Mouse (Mus musculus) natural killer cell, adult 2 months (primary cell): ENCODE results near the gene Gm30191.
"Not testable (repeated sequence)": the region's sequence is repeated elsewhere in the genome, so short reads cannot be mapped to it uniquely, and the experiment has no call there.

Experiments
- DNase-seq, 2 experiments: peaks; one replicate each; pipeline ENCODE4 v3.0.0; 2022; ENCODE audit warnings: low spot score in 2 of 2

The Gm30191 gene

DNA sequence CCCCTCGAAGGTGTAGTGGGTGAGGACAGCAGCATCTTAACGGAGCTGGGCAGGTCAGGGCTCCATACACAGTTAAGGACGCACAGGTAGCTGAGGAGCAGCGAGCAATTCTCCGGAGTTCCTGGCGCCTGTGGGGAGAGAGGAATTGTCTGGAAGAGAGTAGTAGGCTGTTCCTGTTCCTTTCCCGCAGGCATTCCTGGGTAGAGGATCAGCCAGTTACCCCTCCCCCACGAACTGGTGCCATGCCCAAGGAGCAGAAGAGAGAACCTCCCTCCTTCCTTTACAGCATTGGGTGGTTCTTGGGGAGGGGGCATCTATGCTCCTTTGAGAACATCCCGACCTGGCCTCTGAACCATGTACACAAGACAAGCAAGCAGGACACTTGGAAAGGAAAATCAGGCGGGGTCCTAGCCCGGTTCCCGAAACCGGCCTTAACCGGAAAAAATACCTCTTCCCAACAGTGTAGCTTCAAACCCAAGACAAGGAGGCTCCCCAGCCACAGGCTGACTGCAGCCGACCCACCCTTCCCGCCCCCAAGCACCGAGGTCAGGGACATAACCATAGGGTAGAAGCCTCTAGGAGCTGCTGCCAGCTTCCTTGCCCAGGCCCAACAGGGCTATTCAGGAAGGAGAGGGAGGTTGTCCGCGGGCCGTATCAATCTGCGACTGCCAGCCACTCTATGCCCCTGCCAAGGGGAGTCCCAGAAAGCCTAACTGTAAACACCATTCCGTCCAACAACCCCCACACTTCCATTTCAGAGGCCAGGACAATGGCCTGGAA is 5.6 kb downstream of the Gm30191 start:
- no peak for DNase-seq

DNA sequence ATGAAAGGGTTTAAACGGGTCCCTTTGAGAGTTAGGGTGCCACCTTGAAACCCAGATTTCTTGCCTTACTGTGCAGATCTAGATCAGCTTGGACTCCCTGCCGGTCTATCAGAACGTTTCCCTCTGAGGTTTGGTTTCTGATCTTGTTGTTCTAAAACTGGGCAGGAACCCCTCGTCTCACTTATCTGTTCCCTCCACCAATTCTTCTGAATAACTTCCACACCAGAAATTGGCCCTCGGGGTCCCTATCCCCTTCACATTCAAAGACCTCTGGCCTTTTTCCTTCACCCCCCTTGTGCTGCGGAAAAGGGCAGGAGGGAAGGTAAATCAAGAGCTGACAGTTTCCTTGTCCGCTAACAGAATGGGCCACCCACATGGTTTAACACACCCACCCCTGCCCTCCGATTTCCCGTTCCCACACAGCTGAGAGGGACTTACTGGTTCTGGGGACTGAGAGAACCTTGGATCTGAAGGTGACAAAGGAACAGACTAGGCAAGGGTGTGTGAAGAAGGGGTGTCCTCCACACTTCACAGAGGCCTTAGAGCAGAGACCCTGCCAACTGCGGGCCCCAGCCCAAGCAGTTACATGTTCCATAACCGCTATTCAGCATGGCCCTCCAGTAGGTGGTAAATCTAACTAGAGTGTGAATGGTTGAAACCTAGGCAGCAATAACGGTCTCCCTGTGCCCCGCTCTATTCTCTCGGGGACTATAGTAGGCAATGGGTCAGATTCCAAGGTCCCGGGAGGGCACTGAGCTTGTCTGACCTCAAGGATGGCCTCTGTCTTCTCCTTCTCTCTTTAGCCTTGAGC is 6.4 kb downstream of the Gm30191 start:
- DNase-seq = no peak

DNA sequence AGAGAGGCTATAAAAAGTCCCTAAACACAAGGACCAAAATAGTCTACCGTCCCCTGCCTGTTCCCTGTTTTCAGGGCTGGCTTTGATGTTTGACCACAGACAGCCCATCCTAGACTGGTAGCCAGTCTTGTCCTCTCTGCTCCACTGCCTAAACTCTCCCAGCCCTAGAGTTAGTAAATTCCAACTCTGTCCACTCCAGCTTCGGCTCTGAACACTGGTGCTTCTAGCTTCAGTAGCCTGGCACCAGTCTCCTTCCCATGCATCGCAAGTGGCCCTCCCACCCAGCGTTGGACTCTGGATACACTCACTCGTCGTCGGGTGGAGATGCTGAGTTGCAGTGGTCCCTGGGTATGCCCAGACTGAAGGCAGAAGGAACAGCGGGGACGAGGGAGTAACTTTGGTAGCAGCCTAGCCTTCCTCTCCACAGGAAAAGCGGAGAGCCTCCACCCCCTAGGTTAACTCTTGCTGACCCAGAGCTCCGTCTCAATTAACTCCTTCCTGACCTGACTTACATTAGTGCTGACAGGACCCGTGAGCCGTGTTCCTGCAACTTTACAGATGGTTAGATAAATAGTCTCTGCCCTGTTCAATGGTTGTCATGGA is 7.1 kb downstream of the Gm30191 start, which contains the start of gene Grrp1:
TSS of gene Grrp1 (minus strand) at position 385 of the 603 bp plus-strand sequence.
- no peak for DNase-seq

DNA sequence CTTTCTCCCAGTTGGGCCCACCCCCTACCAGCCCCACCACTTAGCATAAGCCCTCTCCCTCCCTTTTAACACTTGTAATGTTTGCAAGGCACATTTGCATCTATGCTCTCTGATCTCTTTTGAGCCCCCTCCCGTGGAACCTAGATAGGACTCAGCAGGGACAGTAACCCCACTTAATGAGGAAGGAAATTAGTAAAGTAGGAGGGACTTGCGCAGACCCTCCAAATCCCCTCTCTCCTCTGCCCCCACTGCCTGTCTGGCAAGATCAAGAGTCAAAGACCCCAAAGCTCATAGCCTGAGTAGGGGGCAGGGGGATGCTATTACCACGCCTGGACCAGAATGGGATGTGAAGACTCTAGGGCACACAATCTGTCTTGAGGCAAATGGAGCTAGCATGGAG is 8.1 kb downstream of the Gm30191 start:
- no peak for DNase-seq

DNA sequence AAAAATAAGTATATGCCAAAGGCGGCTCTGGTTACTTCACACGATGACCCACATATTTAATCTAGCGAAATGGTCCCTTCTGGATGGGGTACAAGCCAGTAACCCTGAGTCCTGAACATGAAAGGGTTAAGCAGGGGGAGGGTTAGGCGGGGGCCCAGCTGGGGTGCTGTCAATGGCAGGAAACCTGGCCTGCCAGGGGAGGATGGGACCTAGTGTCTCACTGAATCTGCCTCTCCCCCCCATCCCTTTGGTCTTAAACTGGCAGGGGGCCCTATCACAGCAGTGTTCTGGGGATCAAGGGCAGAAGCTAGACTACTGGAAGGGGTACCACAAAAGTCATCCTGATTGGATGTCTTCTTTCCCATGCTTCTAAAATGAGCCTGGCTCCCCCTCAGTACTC is 9.1 kb downstream of the Gm30191 start:
- no peak for DNase-seq

DNA sequence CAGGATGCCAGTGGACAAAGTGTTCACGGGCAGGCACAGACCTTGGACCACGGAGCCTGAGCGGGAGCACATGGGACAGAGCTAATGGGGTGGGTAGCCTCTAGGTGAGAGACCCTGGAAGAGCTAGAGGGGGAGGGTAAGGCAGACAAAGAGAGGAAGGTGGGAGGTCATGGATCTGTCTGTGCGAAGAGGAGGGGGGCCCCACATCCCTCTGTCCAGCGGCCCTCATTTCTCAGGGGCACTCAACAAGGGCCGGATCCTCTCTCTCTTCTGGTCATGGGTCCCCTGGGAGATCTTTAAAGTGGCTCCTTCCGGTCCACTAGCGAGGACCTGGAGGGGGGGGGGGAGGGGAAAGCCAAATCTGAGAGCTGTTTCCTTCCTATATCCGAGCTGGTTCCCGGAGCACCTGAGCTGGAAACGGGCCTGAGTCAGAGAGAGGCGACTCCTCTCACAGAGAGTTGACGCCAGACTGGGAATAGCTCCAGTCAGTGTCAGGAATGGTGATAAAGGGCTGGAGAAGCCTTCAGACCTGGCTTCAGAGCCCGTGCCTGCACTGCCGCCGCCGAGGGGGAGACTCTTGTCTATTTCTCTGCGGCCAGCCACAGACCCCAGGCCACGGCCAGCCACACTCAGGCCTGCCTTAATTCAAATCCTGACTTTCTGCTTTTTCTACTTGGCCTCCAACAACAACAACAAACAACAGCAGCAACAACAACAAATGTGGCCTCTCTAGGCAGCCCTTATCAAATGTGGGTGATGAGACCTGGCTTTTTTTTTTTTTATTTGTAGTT is 9.9 kb downstream of the Gm30191 start:
- DNase-seq = no peak

DNA sequence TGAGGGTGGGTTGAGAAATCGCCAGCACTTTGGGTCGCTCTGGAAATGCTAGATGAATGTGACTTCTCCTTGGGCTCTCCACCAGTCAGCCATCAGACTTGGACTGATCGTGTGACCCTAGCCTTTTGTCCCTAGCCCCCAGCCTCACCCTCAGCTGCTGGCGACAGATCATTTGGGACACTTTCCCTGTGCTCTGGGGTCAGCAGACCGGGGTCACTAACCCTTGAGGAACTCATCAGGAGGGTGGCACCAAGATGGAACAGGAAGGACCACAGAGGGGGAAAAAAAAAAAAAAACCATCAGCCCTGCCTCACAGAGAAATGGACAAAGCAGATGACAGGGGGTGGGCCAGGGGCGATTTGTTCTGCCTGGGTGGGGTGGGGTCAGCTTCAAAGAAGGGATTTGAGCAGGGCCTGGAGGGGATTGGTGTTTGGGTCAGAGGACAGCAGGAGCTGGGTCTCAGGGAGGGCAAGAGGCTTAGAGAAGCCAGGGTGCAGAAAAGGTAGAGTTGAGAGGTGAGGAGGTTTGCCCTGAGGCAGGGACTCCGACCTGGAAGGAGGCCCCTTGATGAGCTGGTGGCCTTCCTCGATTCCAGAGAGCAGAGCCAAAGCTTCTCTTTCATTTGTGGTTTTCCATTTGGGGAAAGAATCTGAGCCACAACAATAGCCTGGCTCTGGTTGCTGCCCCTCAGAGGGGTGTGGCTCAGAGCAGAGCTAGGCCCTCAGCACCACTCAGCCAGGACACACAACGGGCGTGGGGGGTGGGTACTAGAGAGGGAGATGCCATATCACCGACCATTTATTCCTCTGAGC is 10.7 kb downstream of the Gm30191 start:
- no peak for DNase-seq

DNA sequence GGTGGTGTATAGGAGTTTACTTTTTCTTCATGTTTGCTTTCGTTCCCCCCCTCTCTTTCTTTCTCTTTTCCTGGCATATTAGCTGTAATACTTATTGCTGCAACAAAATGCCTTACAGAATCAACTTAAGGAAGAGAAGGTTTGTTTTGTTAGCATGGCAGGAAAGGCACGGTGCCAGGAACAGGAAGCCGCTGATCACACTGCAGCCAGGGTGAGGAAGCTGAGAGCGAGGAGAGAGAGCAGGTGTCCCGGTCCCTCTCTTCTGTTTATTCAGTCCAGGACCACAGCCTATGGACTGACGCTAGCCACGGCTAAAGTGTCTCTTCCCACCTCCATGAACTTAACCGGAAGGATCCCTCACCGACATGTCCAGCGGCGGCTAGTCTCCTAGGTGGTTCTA is 11.6 kb downstream of the Gm30191 start:
- DNase-seq = no peak

DNA sequence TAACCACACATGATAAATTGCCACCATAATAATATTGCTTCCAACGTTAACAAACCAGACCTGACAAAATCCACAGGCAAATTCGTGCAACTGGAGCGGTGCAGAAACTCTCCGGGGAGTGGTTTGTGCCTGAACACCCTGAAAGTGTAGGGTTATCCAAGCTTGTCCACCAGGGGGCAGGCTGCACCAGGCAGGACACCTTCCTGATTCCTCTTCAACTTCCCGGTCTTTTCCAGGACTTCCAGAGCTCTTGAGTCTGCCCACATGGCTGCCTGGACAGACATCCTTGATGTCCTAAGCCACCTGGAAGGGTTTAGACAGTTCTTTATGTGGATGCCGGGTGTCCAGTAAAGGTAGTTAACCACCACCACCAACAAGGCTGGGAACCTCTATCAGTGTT is 16.5 kb downstream of the Gm30191 start:
- no peak for DNase-seq

DNA sequence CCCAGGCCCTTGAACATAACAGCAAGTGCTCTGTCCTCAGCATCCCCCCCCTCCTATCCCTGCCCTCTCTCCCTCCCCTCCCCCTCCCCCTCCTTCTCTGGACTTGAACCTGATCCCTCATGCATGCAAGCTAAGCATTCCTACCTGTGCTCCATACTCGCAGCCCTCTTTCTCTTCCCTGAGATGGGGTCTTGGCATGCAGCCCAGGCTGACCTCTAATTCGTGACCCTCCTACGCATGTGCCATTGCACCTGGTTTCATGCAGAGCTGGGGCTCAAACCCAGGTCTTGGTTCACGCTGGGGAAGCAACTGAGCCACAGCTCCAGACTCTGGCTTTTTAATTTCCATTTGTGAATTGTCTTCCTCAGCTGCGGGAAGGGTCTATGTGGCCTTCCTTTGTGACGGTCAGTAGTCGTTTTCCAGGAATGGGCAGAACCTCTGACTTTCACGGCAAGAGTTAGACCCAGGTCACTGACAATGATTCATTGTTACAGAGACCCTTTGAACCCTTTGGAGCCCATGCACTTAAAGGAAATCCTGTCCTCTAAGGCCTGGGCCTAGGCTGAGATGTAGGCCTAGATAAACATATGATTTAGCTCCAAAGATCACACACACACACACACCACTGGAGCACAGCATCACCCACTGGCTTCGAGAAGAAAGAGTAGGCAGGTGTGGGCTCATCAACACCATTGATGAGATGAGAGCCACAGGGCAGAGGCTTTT is 19.3 kb downstream of the Gm30191 start:
- DNase-seq = no peak

DNA sequence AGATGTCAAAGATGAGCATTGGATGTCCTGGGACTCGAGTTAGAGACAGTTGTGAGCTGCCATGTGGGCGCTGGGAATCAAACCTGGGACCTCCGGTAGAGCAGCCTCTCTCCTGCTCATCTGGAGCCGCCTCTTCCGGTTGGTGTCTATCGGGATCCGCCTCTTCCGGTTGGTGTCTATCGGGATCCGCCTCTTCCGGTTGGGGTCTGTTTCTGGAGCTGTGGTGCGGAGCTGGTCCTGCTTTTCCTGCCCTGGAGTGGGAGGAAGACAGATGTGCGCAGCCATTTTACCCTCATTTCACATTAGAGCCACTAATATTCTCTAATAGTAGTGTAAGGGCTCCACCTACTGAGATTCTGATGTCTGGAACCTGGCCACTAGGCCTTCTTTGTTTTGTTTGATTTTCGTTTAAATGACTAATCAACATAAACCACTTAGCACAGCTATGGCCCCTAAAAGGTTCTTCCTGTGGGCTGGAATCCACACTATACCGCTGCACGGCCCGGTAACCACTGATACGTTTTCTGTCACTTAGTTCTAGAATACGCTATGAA is 21.4 kb downstream of the Gm30191 start:
- DNase-seq = no peak

DNA sequence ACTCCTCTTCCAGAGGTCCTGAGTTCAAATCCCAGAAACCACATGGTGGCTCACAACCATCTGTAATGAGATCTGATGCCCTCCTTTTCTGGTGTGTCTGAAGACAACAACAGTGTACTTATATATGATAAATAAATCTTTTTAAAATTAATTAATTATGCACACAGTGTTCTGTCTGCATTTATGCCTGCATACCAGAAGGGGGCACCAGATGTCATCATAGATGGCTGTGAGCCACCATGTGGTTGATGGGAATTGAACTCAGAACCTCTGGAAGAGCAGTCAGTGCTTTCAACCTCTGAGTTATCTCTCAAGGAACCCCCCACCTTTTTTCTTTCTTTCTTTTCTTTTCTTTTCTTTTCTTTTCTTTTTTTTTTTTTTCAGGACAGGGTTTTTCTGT is 22.9 kb downstream of the Gm30191 start:
- DNase-seq = not testable (repeated sequence)

DNA sequence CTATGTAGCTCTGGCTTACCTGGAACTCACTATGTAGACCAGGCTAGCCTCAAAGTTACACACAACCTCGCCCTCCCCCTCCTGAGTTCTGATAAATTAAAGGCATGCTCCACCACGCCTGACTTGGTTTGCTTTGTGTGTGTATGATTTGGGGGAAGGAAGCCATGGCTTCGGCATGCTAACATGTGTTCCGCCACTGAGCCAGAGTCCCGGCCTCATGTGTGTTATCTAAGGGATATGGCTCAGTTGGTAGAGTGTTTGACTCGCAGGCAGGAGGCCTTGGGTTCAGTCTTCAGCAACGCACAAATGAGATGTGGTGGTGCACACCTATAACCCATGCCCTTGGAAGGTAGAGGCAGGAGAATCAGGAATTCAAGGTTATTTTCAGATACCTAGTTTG is 25.2 kb downstream of the Gm30191 start:
- DNase-seq = no peak

DNA sequence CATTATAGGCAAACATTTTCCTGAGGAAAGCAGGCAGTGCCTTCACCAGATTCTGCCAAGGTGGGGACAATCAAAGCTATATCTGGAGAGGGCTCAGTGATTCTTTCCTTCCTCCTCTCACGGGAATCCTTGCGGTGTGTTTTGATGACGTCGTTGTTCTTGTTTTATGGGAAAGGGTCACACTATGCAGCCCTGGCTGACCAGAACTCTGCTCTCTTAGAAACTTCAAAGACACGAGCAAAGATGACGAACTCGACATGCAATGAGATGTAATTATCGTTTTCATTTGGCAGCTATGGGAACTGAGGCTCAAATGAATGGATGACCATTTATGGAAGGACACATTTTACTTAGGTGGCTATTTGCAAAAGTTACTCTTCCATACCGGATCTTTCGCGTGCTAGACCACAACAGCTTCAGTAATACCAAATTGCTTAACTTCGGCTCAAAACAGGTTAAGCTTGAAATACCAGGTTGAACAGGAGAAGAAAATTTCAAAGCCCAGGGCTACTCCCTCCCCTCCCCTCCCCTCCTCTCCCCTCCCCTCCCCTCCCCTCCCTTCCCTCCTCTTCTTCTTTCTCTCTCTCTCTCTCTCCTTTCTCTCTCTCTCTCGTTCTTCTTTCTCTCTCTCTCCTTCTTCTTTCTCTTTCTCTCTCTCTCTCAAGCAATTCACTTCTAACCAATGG is 26.1 kb downstream of the Gm30191 start:
- DNase-seq = no peak

DNA sequence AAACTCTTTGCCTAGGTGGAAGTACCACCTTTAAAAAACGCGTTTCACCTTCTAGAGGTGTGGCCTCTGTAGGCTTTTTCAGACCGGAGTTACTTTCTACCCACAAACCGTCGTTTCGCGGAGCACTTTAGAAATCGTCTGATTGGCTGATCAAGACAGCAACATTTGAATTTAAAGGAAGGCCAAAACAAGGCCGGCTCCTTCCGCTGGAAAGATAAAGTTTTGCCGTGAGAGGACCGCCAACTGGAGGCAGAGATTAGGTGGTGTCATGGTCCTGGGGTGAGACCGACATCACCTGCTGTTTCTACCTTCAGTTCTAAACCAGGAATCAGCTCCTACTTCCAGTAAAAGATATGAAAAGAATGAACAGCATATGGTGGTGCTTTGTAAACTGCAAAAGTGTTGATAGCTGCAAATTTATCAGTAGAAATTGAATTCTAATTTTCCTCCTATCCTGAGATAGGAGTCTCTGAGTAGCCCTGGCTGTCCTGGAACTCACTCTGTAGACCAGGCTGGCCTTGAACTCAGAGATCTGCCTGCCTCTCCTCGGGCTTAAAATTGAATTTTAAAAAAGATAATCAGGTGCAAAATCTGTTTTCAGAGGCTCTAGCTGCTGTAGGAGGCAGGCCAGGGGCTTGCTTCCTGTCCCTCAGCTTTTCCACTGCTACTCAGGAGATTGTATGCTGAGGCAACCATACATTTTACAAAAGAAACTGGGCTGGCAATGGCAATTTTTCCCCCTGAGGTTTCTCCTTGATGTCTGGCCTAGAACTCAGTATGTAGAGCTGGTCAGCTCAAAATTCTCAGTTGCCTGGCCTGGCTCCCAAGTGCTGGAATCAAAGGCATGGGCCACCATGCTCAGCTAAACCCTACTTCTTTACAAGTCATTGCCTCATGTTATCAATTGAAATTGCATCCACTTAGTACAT is 26.9 kb downstream of the Gm30191 start:
- DNase-seq = peak; percentile 52 to 67

DNA sequence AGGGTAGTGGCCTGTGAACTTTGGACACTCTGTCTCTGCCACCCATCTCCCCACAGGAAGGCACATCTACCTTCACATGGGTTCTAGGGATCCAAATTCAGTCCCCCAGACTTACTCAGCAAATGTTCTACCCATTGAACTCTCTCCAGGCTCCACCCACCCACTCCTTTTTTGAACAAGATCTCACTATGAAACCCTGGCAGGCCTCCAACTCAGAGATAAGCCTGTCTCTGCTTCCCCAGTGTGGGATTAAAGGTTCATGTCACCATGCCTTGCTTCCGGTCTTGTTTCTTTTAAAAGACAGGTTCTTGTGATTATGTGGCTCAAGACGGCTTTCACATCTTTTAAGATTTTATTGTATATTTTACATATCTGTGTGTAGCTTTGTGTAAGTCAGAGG is 38.2 kb downstream of the Gm30191 start:
- no peak for DNase-seq

DNA sequence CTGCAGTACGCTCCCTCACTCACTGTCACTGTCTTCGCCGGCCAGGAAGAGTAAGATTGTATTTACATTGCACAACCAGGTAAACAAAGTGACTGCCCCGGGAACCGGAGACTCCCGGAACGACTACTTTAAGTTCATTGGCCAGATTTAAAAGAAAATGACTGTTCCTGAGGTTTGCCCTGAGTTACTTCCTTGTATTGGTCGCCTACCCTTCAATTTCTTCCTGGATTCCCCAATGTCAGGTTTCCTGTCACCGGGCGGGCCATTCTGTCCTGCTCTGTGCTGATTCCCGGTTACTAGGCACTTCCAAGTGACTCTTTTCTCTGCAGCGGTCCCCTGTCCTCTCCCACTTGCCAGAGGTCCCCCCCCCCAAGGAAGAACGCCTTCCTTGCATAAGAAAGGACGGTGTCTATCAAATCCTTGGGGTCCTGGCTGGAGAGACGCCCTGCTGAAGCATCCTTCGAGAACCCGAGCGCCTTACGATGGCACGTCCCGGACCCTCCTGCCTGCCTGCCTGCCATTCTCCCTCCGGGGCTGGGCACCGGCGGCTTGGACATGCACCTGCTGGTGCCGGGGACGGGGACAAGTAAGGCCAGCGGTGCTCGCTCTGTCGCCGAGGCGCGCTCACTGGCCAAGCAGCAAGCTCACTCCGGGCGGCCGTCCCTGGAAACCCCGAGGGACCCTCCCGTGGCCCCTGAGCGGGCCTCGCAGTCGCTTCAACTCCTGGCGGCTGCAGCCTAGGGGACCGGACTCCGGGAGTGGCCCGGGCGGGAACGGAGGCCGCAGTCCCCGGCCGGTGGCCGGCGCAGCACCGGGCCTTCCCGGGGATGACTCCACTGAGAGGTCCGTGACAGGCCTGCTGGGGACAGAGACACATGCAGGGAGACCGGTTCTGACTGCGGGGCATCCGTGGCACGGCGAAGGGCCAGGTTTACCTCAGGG is 39.8 kb downstream of the Gm30191 start:
- no peak for DNase-seq
